In genomic region chr2:156379929-156380328, GRCm38 (mm10) we compare ENCODE assay signal across 21 mouse cellular contexts. TPM values are rescaled to one million over a fixed set of nuclear protein-coding genes. Genes with fewer than 3 reads are reported as not detected.
DNase-seq lines count a peak whose midpoint lies in the region; ATAC-seq and TF ChIP-seq lines count a peak whose summit lies in the region.
"Had no signal": no experiment of that assay in that cellular context is flagged by ENCODE, and none has a peak within 500 bp of the region (broad histone marks: within the 10 kb centered on the region; RNA-seq: fewer than 3 reads in every experiment).

No protein-coding gene starts in this region.

- H3K36me3 ChIP-seq in forebrain, embryonic 16.5 days (ENCODE audit: control insufficient read depth, insufficient read depth): no peaks in the 10 kb centered on the region
- H3K36me3 ChIP-seq: heart, embryonic 12.5 days; hindbrain, embryonic 15.5 days; intestine, embryonic 15.5 days; midbrain, embryonic 12.5 days; neural tube, embryonic 13.5 days had no signal

- TF ChIP-seq CTCF in left cerebral cortex, adult 2 months (IDR thresholded peaks at IDR 0.05): no peak

- intact Hi-C loops in left cerebral cortex, adult 2 months (cut with DNase I): loop anchor here (5.0 kb wide), 2 partner anchors 97 to 112 kb away; no protein-coding TSS in a partner anchor
- intact Hi-C loops in left cerebral cortex, postnatal 4 days (cut with DNase I): no loop called here
- intact Hi-C loops in left cerebral cortex, postnatal 36 days (cut with DNase I): loop anchor here (5.0 kb wide), 2 partner anchors 117 to 137 kb away; no protein-coding TSS in a partner anchor

- H3K27ac ChIP-seq in left cerebral cortex, adult 2 months: no peak overlapping the region
- no peak overlapping the region for H3K27ac ChIP-seq in forebrain, embryonic 16.5 days (ENCODE audit: low read length)
- H3K27ac ChIP-seq: forebrain, embryonic 13.5 days; hindbrain, embryonic 15.5 days; intestine, embryonic 15.5 days; liver, embryonic 14.5 days; midbrain, embryonic 12.5 days; neural tube, embryonic 13.5 days had no signal

- H3K4me2 ChIP-seq in forebrain, embryonic 16.5 days (ENCODE audit: low read length): no peak overlapping the region
- H3K4me2 ChIP-seq: forebrain, embryonic 13.5 days; heart, embryonic 12.5 days; hindbrain, embryonic 15.5 days; intestine, embryonic 15.5 days; midbrain, embryonic 12.5 days; neural tube, embryonic 13.5 days had no signal

- H3K27me3 ChIP-seq in forebrain, embryonic 16.5 days (replicated peaks; ENCODE audit: control insufficient read depth, insufficient read depth, low read length): no peaks in the 10 kb centered on the region
- H3K27me3 ChIP-seq: forebrain, embryonic 13.5 days; heart, embryonic 12.5 days; hindbrain, embryonic 15.5 days; intestine, embryonic 15.5 days; midbrain, embryonic 12.5 days; neural tube, embryonic 13.5 days had no signal

- H3K4me3 ChIP-seq in left cerebral cortex, adult 2 months: no peak overlapping the region
- no peak overlapping the region for H3K4me3 ChIP-seq in forebrain, embryonic 16.5 days (replicated peaks; ENCODE audit: low read length)
- H3K4me3 ChIP-seq: erythroblast, embryonic 14.5 days; forebrain, embryonic 13.5 days; heart, embryonic 12.5 days; hindbrain, embryonic 15.5 days; intestine, embryonic 15.5 days; midbrain, embryonic 12.5 days; neural tube, embryonic 13.5 days had no signal

- no peaks in the 10 kb centered on the region for H3K9me3 ChIP-seq in forebrain, embryonic 16.5 days (ENCODE audit: control insufficient read depth, low read length)
- H3K9me3 ChIP-seq: forebrain, embryonic 13.5 days; hindbrain, embryonic 15.5 days; intestine, embryonic 15.5 days; midbrain, embryonic 12.5 days had no signal

- H3K9ac ChIP-seq in forebrain, embryonic 16.5 days (replicated peaks; ENCODE audit: low read depth, low read length): no peak overlapping the region
- H3K9ac ChIP-seq: forebrain, embryonic 13.5 days; hindbrain, embryonic 15.5 days; intestine, embryonic 15.5 days; liver, embryonic 14.5 days; midbrain, embryonic 12.5 days; neural tube, embryonic 13.5 days had no signal

- no peak for ATAC-seq in forebrain, embryonic 16.5 days
- no peak for ATAC-seq in megakaryocyte progenitor cell, adult 5-6 weeks (replicated peaks; ENCODE audit: poor library complexity)
- ATAC-seq: forebrain, embryonic 13.5 days; intestine, embryonic 15.5 days had no signal

- 82% methylated on average over 10 of the region's 10 CpGs for WGBS in forebrain, embryonic 16.5 days

- no peaks in the 10 kb centered on the region for H3K4me1 ChIP-seq in forebrain, embryonic 16.5 days (replicated peaks; ENCODE audit: control insufficient read depth, insufficient read depth, low read length)
- H3K4me1 ChIP-seq: forebrain, embryonic 13.5 days; heart, embryonic 12.5 days; hindbrain, embryonic 15.5 days; intestine, embryonic 15.5 days; midbrain, embryonic 12.5 days; neural tube, embryonic 13.5 days had no signal

- DNase-seq in left cerebral cortex, adult 2 months (ENCODE audit: extremely low spot score in 1 of 2, low spot score in 2 of 2): peak; percentile 51 to 53
- no peak for DNase-seq in left cerebral cortex, postnatal 4 days
- DNase-seq in layer of hippocampus, adult 8-10 months (ENCODE audit: low spot score in 2 of 2): peak; percentile 57 to 58
- peak; percentile 53 to 68 for DNase-seq in left cerebral cortex, postnatal 36 days (ENCODE audit: low spot score in 2 of 2)
- peak; percentile 60 to 71 for DNase-seq in right cerebral cortex, postnatal 36 days (ENCODE audit: low spot score in 2 of 2)
- DNase-seq in adrenal gland, postnatal 36 days: no peak
- DNase-seq: adrenal gland, adult 2 months; cerebellum, adult 9-10 months; kidney, adult 9 months; kidney, postnatal 4 days; thymus, postnatal 36 days had no signal

RNA-seq across cellular contexts. Expression of gene Epb41l1, which starts 40.8 kb away (rescaled TPM):
- 100 to 1,000 TPM; 376 to 385 TPM for total RNA-seq in left cerebral cortex, adult 2 months (2021)
- 100 to 1,000 TPM; 229 to 236 TPM for total RNA-seq in left cerebral cortex, postnatal 4 days (2021)
- 100 to 1,000 TPM; 322 to 352 (median 336) TPM for total RNA-seq in layer of hippocampus, adult 8-10 months (2022)
- total RNA-seq in left cerebral cortex, postnatal 36 days (2021): 100 to 1,000 TPM; 346 to 360 TPM
- 10.7 and 15.5 TPM in 2 replicates for polyA plus RNA-seq in forebrain, embryonic 16.5 days (2015; fragmentation: Nextera tagmentation; extraction: Ambion mirVana)
- 10 to 100 TPM; 49.7 to 67.5 TPM for total RNA-seq in adrenal gland, postnatal 36 days (2021)
- 0.05 and 0.39 TPM in 2 replicates for total RNA-seq in megakaryocyte progenitor cell, adult 5-6 weeks (2015)
- total RNA-seq in megakaryocyte progenitor cell, adult 5-6 weeks (2017): 0.24 and 2.6 TPM in 2 replicates

Comparison
In these comparisons a context has a peak if more than half of its experiments do, and no peak if none do; other contexts are left out.
1. DNase-seq: peak in left cerebral cortex, adult 2 months (2 of 2), layer of hippocampus, adult 8-10 months (2 of 2), left cerebral cortex, postnatal 36 days (2 of 2) and right cerebral cortex, postnatal 36 days (2 of 2); none in left cerebral cortex, postnatal 4 days (single experiment) and adrenal gland, postnatal 36 days (0 of 2).
2. RNA of gene Epb41l1, which starts 40.8 kb away (total RNA-seq): 376 to 385 TPM in left cerebral cortex, adult 2 months, 346 to 360 TPM in left cerebral cortex, postnatal 36 days, 322 to 352 TPM in layer of hippocampus, adult 8-10 months, 229 to 236 TPM in left cerebral cortex, postnatal 4 days and 49.7 to 67.5 TPM in adrenal gland, postnatal 36 days; 0.05 to 2.6 TPM in megakaryocyte progenitor cell, adult 5-6 weeks; every median in the first group is over 10 times any median in the second.